In the genomic region with DNA sequence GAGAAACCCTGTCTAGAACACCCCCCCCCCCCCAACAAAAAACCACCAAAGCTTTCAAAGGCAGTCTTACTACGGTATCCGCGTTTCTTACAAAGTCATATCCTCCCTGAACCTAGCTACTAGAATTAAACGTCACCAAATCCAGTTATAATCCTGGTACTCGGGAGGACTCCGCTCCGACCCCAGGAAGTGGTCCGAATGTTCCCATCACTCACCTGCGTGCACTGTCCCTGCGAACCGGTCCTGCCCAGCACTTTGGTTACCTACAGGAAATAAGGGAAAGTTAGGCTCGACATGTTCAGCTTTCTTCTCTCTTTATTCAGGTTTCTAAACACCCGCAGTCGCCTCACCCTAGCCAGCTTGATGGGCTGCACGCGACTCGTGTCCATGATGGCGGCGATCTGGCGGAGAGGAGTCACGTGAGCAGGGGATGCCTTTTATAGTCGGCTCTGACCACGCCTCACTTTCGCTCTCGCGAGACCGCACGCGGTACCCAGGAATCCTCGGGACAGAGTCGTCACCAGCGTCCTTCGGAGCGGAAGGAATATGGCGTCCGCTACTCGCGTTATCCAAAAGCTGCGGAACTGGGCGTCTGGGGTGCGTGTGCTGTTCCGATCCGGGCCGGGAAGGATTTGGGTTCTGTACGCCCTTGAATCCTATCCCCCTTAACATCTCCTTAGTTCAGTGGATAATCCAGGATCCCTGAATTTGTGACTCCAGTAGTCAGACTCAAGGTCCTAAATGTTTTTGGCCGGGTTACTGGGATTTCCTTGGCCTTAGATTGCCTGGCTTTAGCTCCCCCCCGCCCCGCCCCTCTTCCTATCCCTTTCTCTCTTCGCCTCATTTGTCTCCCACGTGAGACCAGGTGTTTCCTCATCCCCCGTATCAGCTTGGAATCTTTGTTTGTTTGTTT, we compare ENCODE assay signal across 8 mouse cellular contexts. TPM values are rescaled to one million over a fixed set of nuclear protein-coding genes. Genes with fewer than 3 reads are reported as not detected.
DNase-seq lines count a peak whose midpoint lies in the region; ATAC-seq and TF ChIP-seq lines count a peak whose summit lies in the region.

A gene (minus strand): TSS at position 479 of the 913 bp plus-strand sequence.
A gene (plus strand): TSS at position 489 of the 913 bp plus-strand sequence.

- under 1% methylated on average over 51 of the region's 51 CpGs for WGBS in forebrain, embryonic 15.5 days
- WGBS in lung, adult 2 months, result under 1% methylated on average over 51 of the region's 51 CpGs

- intact Hi-C loops in heart, postnatal 25 days (cut with DNase I), result no loop called here

- DNase-seq in ES-CJ7 (ENCODE audit: low read depth, low spot score), result peak; percentile 98
- DNase-seq in cerebellum, adult 11 months, result peak; percentile 96
- DNase-seq in heart, postnatal 25 days (ENCODE audit: low spot score), result peak; percentile 96
- DNase-seq in layer of hippocampus, adult 18-20 months (ENCODE audit: low spot score in 2 of 2), result peak; percentile 97 to 99
- DNase-seq in lung, adult 2 months, result peak; percentile 99
- peak; percentile 95 to 97 for DNase-seq in thymus, adult 18-20 months

- peak within 1 kb of the TSS; percentile 82 for H3K9ac ChIP-seq in forebrain, embryonic 15.5 days (replicated peaks)

- TF ChIP-seq POLR2A in lung, adult 2 months (IDR thresholded peaks at IDR 0.05; ENCODE audit: borderline replicate concordance, extremely low read depth, low read depth, low read length), result peak; percentile 97

- peak within 1 kb of the TSS; percentile 82 for H3K4me3 ChIP-seq in forebrain, embryonic 15.5 days
- peak within 1 kb of the TSS; percentile 96 for H3K4me3 ChIP-seq in lung, adult 2 months (replicated peaks; ENCODE audit: extremely low read depth, low read depth, low read length)

- H3K36me3 ChIP-seq in forebrain, embryonic 15.5 days, result peaks cover 38% of the 10 kb centered on the region

- H3K27ac ChIP-seq in forebrain, embryonic 15.5 days (replicated peaks), result peak within 1 kb of the TSS; percentile 92

- TF ChIP-seq CTCF in lung, adult 2 months (IDR thresholded peaks at IDR 0.05; ENCODE audit: insufficient read depth, low read length), result no peak

- peaks cover 58% of the 10 kb centered on the region for H3K4me1 ChIP-seq in forebrain, embryonic 15.5 days
- peaks cover 15% of the 10 kb centered on the region for H3K4me1 ChIP-seq in lung, adult 2 months (ENCODE audit: control insufficient read depth, insufficient read depth, low read length)

- peak; percentile 95 for ATAC-seq in forebrain, embryonic 15.5 days (replicated peaks)
- peak; percentile 95 for ATAC-seq in neutrophil, adult 5-6 weeks (ENCODE audit: extremely low read depth, insufficient number of reproducible peaks, low FRiP score, poor library complexity, severe bottlenecking)

- H3K4me2 ChIP-seq in forebrain, embryonic 15.5 days (replicated peaks), result peak within 1 kb of the TSS; percentile 69

- no peaks in the 10 kb centered on the region for H3K9me3 ChIP-seq in forebrain, embryonic 15.5 days

- no peaks in the 10 kb centered on the region for H3K27me3 ChIP-seq in forebrain, embryonic 15.5 days

RNA-seq across cellular contexts. Expression of the first gene that starts in this region (rescaled TPM):
- 612 and 676 TPM in 2 replicates for polyA plus RNA-seq in forebrain, embryonic 15.5 days (2015; fragmentation: Nextera tagmentation; extraction: Ambion mirVana)
- total RNA-seq in heart, postnatal 25 days (2021), result 100 to 1,000 TPM; 707 to 763 TPM
- total RNA-seq in layer of hippocampus, adult 18-20 months (2021), result 100 to 1,000 TPM; 756 to 834 TPM
- polyA plus RNA-seq in lung, adult 2 months (2012; rRNA removed), result 506 and 507 TPM in 2 replicates
- 701 and 811 TPM in 2 replicates for total RNA-seq in neutrophil, adult 5-6 weeks (2017)

RNA-seq across cellular contexts. Expression of the second gene that starts in this region (rescaled TPM):
- 417 and 444 TPM in 2 replicates for polyA plus RNA-seq in forebrain, embryonic 15.5 days (2015; fragmentation: Nextera tagmentation; extraction: Ambion mirVana)
- total RNA-seq in heart, postnatal 25 days (2021), result 100 to 1,000 TPM; 599 to 648 TPM
- 100 to 1,000 TPM; 199 to 208 TPM for total RNA-seq in layer of hippocampus, adult 18-20 months (2021)
- 334 and 389 TPM in 2 replicates for polyA plus RNA-seq in lung, adult 2 months (2012; rRNA removed)
- total RNA-seq in neutrophil, adult 5-6 weeks (2017), result 138 and 155 TPM in 2 replicates

Comparison
In these comparisons a context has a peak if more than half of its experiments do, and no peak if none do; other contexts are left out.
1. Peak in every context shown above with its lines: DNase-seq, ATAC-seq, H3K4me3 ChIP-seq and H3K27ac ChIP-seq.